Mouse (Mus musculus): ENCODE results near the gene Hoxd3.

Hoxd3 gene

GRCm38 (mm10) chr2:74724244-74725015 is 12.7 kb downstream of the Hoxd3 start:
- in situ Hi-C loops (cut with MboI, MseI) = no loop called here

- in situ Hi-C loops (cut with MboI, MseI) = no loop called here
Measured at GRCm38 (mm10) chr2:74725171-74725570, 13.4 kb downstream of the Hoxd3 start.

- in situ Hi-C loops (cut with MboI, MseI) = no loop called here
Measured at GRCm38 (mm10) chr2:74726551-74726950, 14.8 kb downstream of the Hoxd3 start, which contains the start of gene Gm28230. TSS of gene Gm28230 (plus strand) at chr2:74726728.

- in situ Hi-C loops (cut with MboI, MseI) = no loop called here
Measured at GRCm38 (mm10) chr2:74726973-74727639, 15.4 kb downstream of the Hoxd3 start.

- in situ Hi-C loops (cut with MboI, MseI) = no loop called here
Measured at GRCm38 (mm10) chr2:74727640-74728302, 16.0 kb downstream of the Hoxd3 start.

- in situ Hi-C loops (cut with MboI, MseI) = no loop called here
Measured at GRCm38 (mm10) chr2:74728303-74728680, 16.6 kb downstream of the Hoxd3 start.

- in situ Hi-C loops (cut with MboI, MseI) = no loop called here
Measured at GRCm38 (mm10) chr2:74730331-74730730, 18.6 kb downstream of the Hoxd3 start.

- in situ Hi-C loops (cut with MboI, MseI) = no loop called here
Measured at GRCm38 (mm10) chr2:74731055-74731454, 19.3 kb downstream of the Hoxd3 start.

- in situ Hi-C loops (cut with MboI, MseI) = no loop called here
Measured at GRCm38 (mm10) chr2:74731799-74732512, 20.2 kb downstream of the Hoxd3 start.

GRCm38 (mm10) chr2:74732513-74733316 is 21.0 kb downstream of the Hoxd3 start:
- in situ Hi-C loops (cut with MboI, MseI) = no loop called here

- in situ Hi-C loops (cut with MboI, MseI) = no loop called here
Measured at GRCm38 (mm10) chr2:74733317-74733661, 21.6 kb downstream of the Hoxd3 start.

GRCm38 (mm10) chr2:74733765-74734164 is 22.0 kb downstream of the Hoxd3 start:
- in situ Hi-C loops (cut with MboI, MseI) = no loop called here

- in situ Hi-C loops (cut with MboI, MseI) = no loop called here
Measured at GRCm38 (mm10) chr2:74734451-74734850, 22.7 kb downstream of the Hoxd3 start.

GRCm38 (mm10) chr2:74734996-74735811 is 23.5 kb downstream of the Hoxd3 start:
- in situ Hi-C loops (cut with MboI, MseI) = loop anchor here (5.0 kb wide), 1 partner anchor 97 kb away; no protein-coding TSS in a partner anchor

- in situ Hi-C loops (cut with MboI, MseI) = loop anchor here (5.0 kb wide), 1 partner anchor 96 kb away; no protein-coding TSS in a partner anchor
Measured at GRCm38 (mm10) chr2:74735851-74736687, 24.3 kb downstream of the Hoxd3 start.

- in situ Hi-C loops (cut with MboI, MseI) = loop anchor here (5.0 kb wide), 1 partner anchor 95 kb away; no protein-coding TSS in a partner anchor
Measured at GRCm38 (mm10) chr2:74736688-74737577, 25.2 kb downstream of the Hoxd3 start.

GRCm38 (mm10) chr2:74737578-74738070 is 25.9 kb downstream of the Hoxd3 start:
- in situ Hi-C loops (cut with MboI, MseI) = loop anchor here (5.0 kb wide), 1 partner anchor 95 kb away; no protein-coding TSS in a partner anchor

Measured in regulatory T cell (primary cell).